ENCODE assay signal across 8 mouse cellular contexts in genomic region chr12:80789849-80790694, GRCm38 (mm10). TPM values are rescaled to one million over a fixed set of nuclear protein-coding genes. Genes with fewer than 3 reads are reported as not detected.
DNase-seq lines count a peak whose midpoint lies in the region; ATAC-seq and TF ChIP-seq lines count a peak whose summit lies in the region.

Susd6 (plus strand) TSS chr12:80790510.

- H3K36me3 ChIP-seq in ES-E14 (ENCODE audit: control insufficient read depth, insufficient read depth, low read length, poor library complexity, severe bottlenecking) = peaks cover 4% of the 10 kb centered on the region; the same call in 1 of the 2 replicates
- H3K36me3 ChIP-seq in forebrain, embryonic 16.5 days (ENCODE audit: control insufficient read depth, insufficient read depth) = no peaks in the 10 kb centered on the region
- no peaks in the 10 kb centered on the region for H3K36me3 ChIP-seq in lung, embryonic 14.5 days (ENCODE audit: insufficient read depth)
- no peaks in the 10 kb centered on the region for H3K36me3 ChIP-seq in thymus, adult 2 months (ENCODE audit: control insufficient read depth, insufficient read depth, low read length)

- no peaks in the 10 kb centered on the region for H3K9me3 ChIP-seq in ES-E14 (ENCODE audit: control insufficient read depth, insufficient read depth, low read depth, low read length)
- H3K9me3 ChIP-seq in forebrain, embryonic 16.5 days (ENCODE audit: control insufficient read depth, low read length) = no peaks in the 10 kb centered on the region
- no peaks in the 10 kb centered on the region for H3K9me3 ChIP-seq in lung, embryonic 14.5 days (ENCODE audit: low read depth, low read length)

- H3K4me3 ChIP-seq in ES-E14 (ENCODE audit: insufficient read depth in 1 of 2, low read depth in 1 of 2, low read length in 2 of 2, poor library complexity in 1 of 2, severe bottlenecking in 1 of 2) = peak within 1 kb of the TSS; percentile 88 to 89
- peak within 1 kb of the TSS; percentile 79 for H3K4me3 ChIP-seq in forebrain, embryonic 16.5 days (replicated peaks; ENCODE audit: low read length)
- H3K4me3 ChIP-seq in layer of hippocampus, adult 2 months = peak within 1 kb of the TSS; percentile 88
- peak within 1 kb of the TSS; percentile 92 for H3K4me3 ChIP-seq in lung, embryonic 14.5 days (ENCODE audit: low read depth, low read length)
- peak within 1 kb of the TSS; percentile 85 for H3K4me3 ChIP-seq in olfactory bulb, adult 2 months (ENCODE audit: insufficient read depth, low read depth, low read length)
- peak within 1 kb of the TSS; percentile 63 for H3K4me3 ChIP-seq in thymus, adult 2 months (ENCODE audit: control insufficient read depth, insufficient read depth, low read length)

- peak within 1 kb of the TSS; percentile 50 for H3K27ac ChIP-seq in ES-E14 (ENCODE audit: insufficient read depth, low read depth, low read length, poor library complexity, severe bottlenecking)
- H3K27ac ChIP-seq in forebrain, embryonic 16.5 days (ENCODE audit: low read length) = peak within 1 kb of the TSS; percentile 99
- peak within 1 kb of the TSS; percentile 99 for H3K27ac ChIP-seq in layer of hippocampus, adult 2 months
- peak within 1 kb of the TSS; percentile 95 for H3K27ac ChIP-seq in lung, embryonic 14.5 days (ENCODE audit: low read depth)
- H3K27ac ChIP-seq in olfactory bulb, adult 2 months (ENCODE audit: insufficient read depth, low read depth, low read length) = peak within 1 kb of the TSS; percentile 92
- peak within 1 kb of the TSS; percentile 95 for H3K27ac ChIP-seq in thymus, adult 2 months (ENCODE audit: control insufficient read depth, insufficient read depth, low read length)

- peak; percentile 98 for DNase-seq in ES-E14 (ENCODE audit: low read depth, low spot score)
- DNase-seq in cerebellum, adult 11-12 months = peak; percentile 98
- peak; percentile 98 for DNase-seq in heart, postnatal 36 days
- peak; percentile 99 for DNase-seq in layer of hippocampus, adult 2 months (ENCODE audit: low spot score in 2 of 2)
- peak; percentile 99 for DNase-seq in lung, embryonic 14.5 days
- DNase-seq in thymus, adult 2 months = peak; percentile 99

- peak within 1 kb of the TSS; percentile 88 for H3K4me2 ChIP-seq in forebrain, embryonic 16.5 days (ENCODE audit: low read length)
- peak within 1 kb of the TSS; percentile 66 for H3K4me2 ChIP-seq in lung, embryonic 14.5 days

- in situ Hi-C loops in ES-E14 (cut with MboI; ENCODE audit: low sequenced_read_pairs in 2 of 2, unreplicated experiment in 2 of 2) = no loop called here

- H3K9ac ChIP-seq in ES-E14 (ENCODE audit: insufficient read depth, low read depth, low read length, poor library complexity, severe bottlenecking) = peak within 1 kb of the TSS; percentile 83
- H3K9ac ChIP-seq in forebrain, embryonic 16.5 days (replicated peaks; ENCODE audit: low read depth, low read length) = peak within 1 kb of the TSS; percentile 85
- H3K9ac ChIP-seq in lung, embryonic 14.5 days = peak within 1 kb of the TSS; percentile 87

- H3K4me1 ChIP-seq in ES-E14 (ENCODE audit: control insufficient read depth in 2 of 2, insufficient read depth in 2 of 2, low read length in 2 of 2, poor library complexity in 1 of 2) = peaks cover 5 to 6% of the 10 kb centered on the region in 2 experiments; a peak in 3 of 4 replicates
- H3K4me1 ChIP-seq in forebrain, embryonic 16.5 days (replicated peaks; ENCODE audit: control insufficient read depth, insufficient read depth, low read length) = peaks cover 17% of the 10 kb centered on the region
- H3K4me1 ChIP-seq in lung, embryonic 14.5 days (ENCODE audit: insufficient read depth) = 0 out of 2 replicates have a peak, but pooled peaks cover 6% of the 10 kb centered on the region
- H3K4me1 ChIP-seq in olfactory bulb, adult 2 months (ENCODE audit: control insufficient read depth, insufficient read depth, low read length) = peaks cover 6% of the 10 kb centered on the region
- peaks cover 11% of the 10 kb centered on the region for H3K4me1 ChIP-seq in thymus, adult 2 months (replicated peaks; ENCODE audit: control insufficient read depth, insufficient read depth, low read length)

- WGBS in forebrain, embryonic 16.5 days = 4% methylated on average over 42 of the region's 56 CpGs
- WGBS in lung, embryonic 14.5 days = 2% methylated on average over 56 of the region's 56 CpGs
- 3% methylated on average over 56 of the region's 56 CpGs for WGBS in olfactory bulb, adult 2 months
- 9% methylated on average over 56 of the region's 56 CpGs for WGBS in thymus, adult 2 months

- peak; percentile 99 for TF ChIP-seq POLR2A in olfactory bulb, adult 2 months (IDR thresholded peaks at IDR 0.05; ENCODE audit: insufficient read depth, low read depth, low read length)
- TF ChIP-seq POLR2A in thymus, adult 2 months (IDR thresholded peaks at IDR 0.05; ENCODE audit: control insufficient read depth, extremely low read depth, insufficient read depth, low read length, poor library complexity) = peak; percentile 99

- peak; percentile 98 for ATAC-seq in forebrain, embryonic 16.5 days
- peak; percentile 98 for ATAC-seq in lung, embryonic 14.5 days (ENCODE audit: insufficient read depth)

- intact Hi-C loops in heart, postnatal 36 days (cut with DNase I) = loop anchor here (1.0 to 2.0 kb wide), 2 partner anchors 41 to 155 kb away; partner anchors contain the start of gene Srsf5

- TF ChIP-seq CTCF in layer of hippocampus, adult 2 months (conservative IDR thresholded peaks at IDR 0.05) = peak; percentile 72
- TF ChIP-seq CTCF in lung, embryonic 14.5 days (IDR thresholded peaks at IDR 0.05; ENCODE audit: low read depth) = peak; percentile 59
- TF ChIP-seq CTCF in olfactory bulb, adult 2 months (IDR thresholded peaks at IDR 0.05; ENCODE audit: insufficient read depth, low read depth, low read length) = no peak
- no peak; the same call in 1 of the 2 replicates for TF ChIP-seq CTCF in thymus, adult 2 months (IDR thresholded peaks at IDR 0.05; ENCODE audit: borderline replicate concordance, control insufficient read depth, extremely low read depth, insufficient read depth, low read length, poor library complexity)

- H3K27me3 ChIP-seq in forebrain, embryonic 16.5 days (replicated peaks; ENCODE audit: control insufficient read depth, insufficient read depth, low read length) = no peaks in the 10 kb centered on the region
- H3K27me3 ChIP-seq in lung, embryonic 14.5 days (ENCODE audit: insufficient read depth, low read length) = no peaks in the 10 kb centered on the region
- no peaks in the 10 kb centered on the region for H3K27me3 ChIP-seq in thymus, adult 2 months (ENCODE audit: control insufficient read depth, insufficient read depth, low read length)

TF ChIP-seq in ES-E14, 5 proteins besides CTCF, POLR2A, EP300 and RAD21:
- no peak for TF ChIP-seq CHD2 (IDR thresholded peaks at IDR 0.05; ENCODE audit: low read depth, low read length)
- TF ChIP-seq HCFC1 (IDR thresholded peaks at IDR 0.05; ENCODE audit: borderline replicate concordance, insufficient read depth, low read length) = 0 out of 2 replicates have a peak, but pooled peaks have one; percentile 11
- no peak for TF ChIP-seq MAFK (IDR thresholded peaks at IDR 0.05; ENCODE audit: insufficient read depth, low read depth, low read length)

RNA-seq across cellular contexts. Expression of gene Susd6, which starts in this region (rescaled TPM):
- 49.5 and 65.6 TPM in 2 replicates for total RNA-seq in ES-E14 (2012; rRNA removed)
- 14.3 and 14.4 TPM in 2 replicates for polyA plus RNA-seq in forebrain, embryonic 16.5 days (2015; fragmentation: Nextera tagmentation; extraction: Ambion mirVana)
- total RNA-seq in heart, postnatal 36 days (2021) = 10 to 100 TPM; 72.2 to 76.1 TPM
- 10 to 100 TPM; 71.6 to 72.1 TPM for total RNA-seq in layer of hippocampus, adult 2 months (2021)
- polyA plus RNA-seq in lung, embryonic 14.5 days (2014; fragmentation: Nextera tagmentation; extraction: Ambion mirVana) = 20.5 and 21.2 TPM in 2 replicates
- polyA plus RNA-seq in olfactory bulb, adult 2 months (2012; ENCODE audit: insufficient read depth, insufficient read length, low replicate concordance, missing spikeins) = not detected in 2 replicates
- 81.3 and 81.8 TPM in 2 replicates for polyA plus RNA-seq in thymus, adult 2 months (2012; rRNA removed)

Comparison
In these comparisons a context has a peak if more than half of its experiments do, and no peak if none do; other contexts are left out.
1. Peak in every context shown above with its lines: DNase-seq, ATAC-seq, H3K4me3 ChIP-seq and H3K27ac ChIP-seq.
2. CTCF ChIP-seq: peak in layer of hippocampus, adult 2 months (single experiment) and lung, embryonic 14.5 days (single experiment); none in olfactory bulb, adult 2 months (single experiment) and thymus, adult 2 months (single experiment).